Mouse (Mus musculus) small intestine, adult 2 months (tissue): ENCODE results near the gene Trabd2b. TPM values are rescaled to one million over a fixed set of nuclear protein-coding genes. Genes with fewer than 3 reads are reported as not detected.
A peak's percentile ranks its signal among the peaks of the same experiment; 100 is the strongest.

Source experiments
- H3K27ac ChIP-seq: fragments of 200-500 bp; 2 replicates; pipeline ENCODE4 v1.5.1; 2012; ENCODE audit warnings: low read depth, low read length, control low read depth, inconsistent platforms; ENCODE audit not compliant: insufficient read depth
- H3K27me3 ChIP-seq: fragments of 200-500 bp; 2 replicates; pipeline ENCODE4 v1.6.1; 2012; ENCODE audit warnings: mild to moderate bottlenecking, moderate library complexity, low read length, inconsistent platforms; ENCODE audit not compliant: control insufficient read depth, insufficient read depth
- H3K36me3 ChIP-seq: fragments of 200-500 bp; 2 replicates; pipeline ENCODE4 v1.6.1; 2012; ENCODE audit warnings: mild to moderate bottlenecking, low read length, control low read depth, inconsistent platforms; ENCODE audit not compliant: control insufficient read depth, insufficient read depth
- H3K4me1 ChIP-seq: fragments of 200-500 bp; 2 replicates; pipeline ENCODE4 v1.6.1; 2012; ENCODE audit warnings: low read length, inconsistent platforms, mixed read lengths; ENCODE audit not compliant: control insufficient read depth, insufficient read depth, insufficient read length
- H3K4me3 ChIP-seq: fragments of 200-500 bp; 2 replicates; pipeline ENCODE4 v1.5.1; 2012; ENCODE audit warnings: low read depth, mild to moderate bottlenecking, control low read depth, inconsistent platforms, low read length, moderate library complexity
- CTCF ChIP-seq: fragments of 200-500 bp; IDR thresholded peaks from 2 replicates; pipeline ENCODE4 v1.5.1; 2012; ENCODE audit warnings: low read depth, mild to moderate bottlenecking, control low read depth, inconsistent platforms, low read length, moderate library complexity, mixed read lengths; ENCODE audit not compliant: insufficient replicate concordance, insufficient read length; ENCODE audit errors: extremely low read depth
- POLR2A ChIP-seq: fragments of 200-500 bp; IDR thresholded peaks from 2 replicates; pipeline ENCODE4 v1.6.1; 2012; ENCODE audit warnings: low read depth, mild to moderate bottlenecking, control low read depth, inconsistent platforms, low read length, moderate library complexity
- WGBS: fragments of 180-500 bp; shearing (Covaris S2); methylation state at CpG from one replicate; pipeline ENCODE4 v1.1.7; 2018; 5-methylcytosine and 5-hydroxymethylcytosine counted together
- polyA plus RNA-seq: library from polyadenylated mRNA; depleted of rRNA; stranded (reverse); fragments of >200 nt; gene quantifications from 2 replicates; pipeline ENCODE4 v1.2.3, GENCODE M21; 2012

Trabd2b gene
- polyA plus RNA-seq, 1 experiment, result 0.32 TPM

GRCm38 (mm10) chr4:114611166-114611929, 204.8 kb downstream of the Trabd2b start:
- no peak for TF ChIP-seq CTCF
- TF ChIP-seq POLR2A, result no peak
- Histone ChIP-seq H3K4me3 (no peak overlapping the region), H3K36me3 (no peaks in the 10 kb centered on the region), H3K27me3 (no peaks in the 10 kb centered on the region), H3K27ac (no peak overlapping the region), H3K4me1 (no peaks in the 10 kb centered on the region)
- WGBS, result 90% methylated on average over 8 of the region's 8 CpGs

DNA sequence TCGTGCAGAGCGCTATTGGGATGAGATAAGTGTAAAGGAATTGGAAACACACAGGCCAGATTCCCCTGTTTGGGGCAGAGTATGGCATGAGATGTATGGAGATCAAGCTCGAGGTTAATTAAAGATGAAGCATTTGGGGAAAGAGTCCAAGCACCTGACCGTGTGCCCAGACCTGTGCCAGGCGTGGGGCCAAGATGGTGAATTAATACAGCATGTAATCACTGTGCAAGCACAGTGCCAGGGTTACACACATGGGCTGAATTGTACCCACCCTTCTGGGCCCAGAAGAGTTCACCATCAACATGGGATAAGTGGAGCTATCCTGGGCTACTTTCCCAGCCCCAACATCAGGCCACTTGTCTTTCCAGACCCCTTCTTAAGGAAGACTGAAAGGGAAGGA, 205.5 kb downstream of the Trabd2b start:
- H3K27ac ChIP-seq, result no peak overlapping the region
- no peaks in the 10 kb centered on the region for H3K4me1 ChIP-seq
- WGBS, result 71% methylated on average over 5 of the region's 5 CpGs
- no peak overlapping the region for H3K4me3 ChIP-seq
- no peaks in the 10 kb centered on the region for H3K36me3 ChIP-seq
- H3K27me3 ChIP-seq, result no peaks in the 10 kb centered on the region
- TF ChIP-seq POLR2A, result no peak
- TF ChIP-seq CTCF, result no peak

GRCm38 (mm10) chr4:114612827-114613226, 206.3 kb downstream of the Trabd2b start:
- no peak overlapping the region for H3K27ac ChIP-seq
- H3K36me3 ChIP-seq, result no peaks in the 10 kb centered on the region
- H3K27me3 ChIP-seq, result no peaks in the 10 kb centered on the region
- H3K4me3 ChIP-seq, result no peak overlapping the region
- 85% methylated on average over 4 of the region's 4 CpGs for WGBS
- TF ChIP-seq CTCF (no peak), POLR2A (no peak)
- no peaks in the 10 kb centered on the region for H3K4me1 ChIP-seq

DNA sequence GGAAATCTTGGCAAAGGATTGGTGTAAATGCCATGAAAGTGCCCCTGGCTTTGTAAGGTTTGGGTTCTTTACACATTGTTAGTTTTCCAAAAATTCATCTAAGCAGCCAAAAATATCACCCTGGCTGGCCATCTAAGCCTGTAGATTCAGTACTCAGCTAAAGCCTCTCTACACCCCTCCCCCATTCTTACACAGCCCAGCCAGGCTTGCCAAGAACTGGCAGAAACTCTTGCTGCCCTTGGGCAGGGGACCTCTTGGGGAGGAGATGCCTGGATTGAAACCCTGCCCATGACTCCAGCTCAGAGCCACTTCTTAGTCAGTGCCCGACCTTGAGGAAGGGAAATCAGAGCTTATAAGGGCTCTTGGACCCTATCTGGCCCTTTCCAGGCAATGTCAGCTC, 207.6 kb downstream of the Trabd2b start:
- no peak for TF ChIP-seq POLR2A
- TF ChIP-seq CTCF, result no peak
- Histone ChIP-seq H3K27me3 (no peaks in the 10 kb centered on the region), H3K27ac (no peak overlapping the region), H3K36me3 (no peaks in the 10 kb centered on the region), H3K4me3 (no peak overlapping the region), H3K4me1 (no peaks in the 10 kb centered on the region)
- WGBS, result 79% methylated on average over 1 of the region's 1 CpGs

DNA sequence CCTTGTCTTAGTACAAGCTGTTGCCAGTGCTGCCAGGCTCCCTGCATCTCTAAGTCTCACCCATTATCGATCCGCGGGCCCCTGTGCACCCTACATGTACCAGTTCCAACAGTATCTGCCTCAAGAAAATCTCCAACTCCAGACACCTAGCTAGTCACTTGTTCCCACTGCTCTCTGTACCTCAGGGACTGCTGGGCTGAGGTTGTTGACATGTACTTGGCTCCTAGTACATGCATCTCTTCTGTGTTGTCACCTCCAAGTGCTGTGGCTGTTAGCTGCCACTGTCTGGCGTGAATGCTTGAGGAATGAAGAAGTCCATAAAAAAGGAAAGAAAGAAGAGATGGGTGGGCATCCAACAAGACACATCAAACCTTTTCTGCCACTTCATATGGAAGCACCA, 209.2 kb downstream of the Trabd2b start:
- H3K36me3 ChIP-seq, result no peaks in the 10 kb centered on the region
- H3K4me1 ChIP-seq, result no peaks in the 10 kb centered on the region
- no peak overlapping the region for H3K27ac ChIP-seq
- no peaks in the 10 kb centered on the region for H3K27me3 ChIP-seq
- WGBS, result 87% methylated on average over 4 of the region's 4 CpGs
- TF ChIP-seq POLR2A (no peak), CTCF (no peak)
- H3K4me3 ChIP-seq, result no peak overlapping the region

GRCm38 (mm10) chr4:114622929-114623328, 216.4 kb downstream of the Trabd2b start:
- peaks cover 2% of the 10 kb centered on the region for H3K4me1 ChIP-seq
- no peak overlapping the region for H3K4me3 ChIP-seq
- H3K36me3 ChIP-seq, result no peaks in the 10 kb centered on the region
- no peak overlapping the region for H3K27ac ChIP-seq
- WGBS, result 33% methylated on average over 5 of the region's 5 CpGs
- no peaks in the 10 kb centered on the region; the same call in 1 of the 2 replicates for H3K27me3 ChIP-seq
- TF ChIP-seq POLR2A (no peak), CTCF (no peak)

DNA sequence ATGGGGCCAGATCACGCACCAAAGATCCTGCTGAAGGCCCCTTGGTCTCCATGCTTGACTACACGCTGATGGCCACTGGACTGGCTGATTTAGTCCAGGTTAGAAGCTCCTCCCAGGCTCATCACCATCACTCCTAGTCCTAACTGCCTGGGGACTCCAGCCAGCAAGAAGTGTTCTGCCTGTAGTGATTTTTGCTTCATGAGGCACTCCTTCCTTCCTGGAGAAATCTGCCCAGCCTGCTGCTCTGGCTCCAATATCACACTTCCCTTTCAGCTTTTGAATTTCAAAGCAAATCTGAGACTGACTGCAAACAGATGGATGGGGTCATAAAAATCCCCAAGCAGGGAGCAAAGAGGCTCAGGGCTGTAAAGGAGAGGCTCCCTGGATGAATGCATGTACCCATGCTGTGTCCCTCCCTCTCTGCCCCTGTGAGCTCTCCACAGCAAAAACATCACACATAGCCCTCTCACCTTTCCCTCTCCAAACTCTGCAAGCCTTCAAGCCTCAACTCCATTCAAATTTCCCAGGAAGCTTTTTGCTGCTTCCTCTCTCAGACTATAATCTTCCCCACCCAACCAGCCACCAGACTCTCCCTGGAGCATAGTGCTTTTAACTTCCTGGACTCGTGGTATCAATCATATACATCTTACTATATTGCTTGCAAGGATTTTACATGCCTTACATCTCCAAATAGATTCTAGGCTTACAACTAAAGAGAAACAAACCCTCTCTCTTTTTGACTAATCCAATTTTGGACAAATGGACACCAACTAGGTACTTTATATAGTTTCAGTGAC, 217.8 kb downstream of the Trabd2b start:
- Histone ChIP-seq H3K36me3 (no peaks in the 10 kb centered on the region), H3K27ac (0 out of 2 replicates have a peak overlapping the region, but pooled peaks have one; percentile 8), H3K27me3 (no peaks in the 10 kb centered on the region; the same call in 1 of the 2 replicates), H3K4me3 (no peak overlapping the region), H3K4me1 (peaks cover 2% of the 10 kb centered on the region)
- TF ChIP-seq CTCF (no peak), POLR2A (no peak)
- WGBS, result 28% methylated on average over 3 of the region's 3 CpGs
